Mouse (Mus musculus) midbrain, embryonic 11.5 days (tissue): ENCODE results near the gene Mup6. TPM values are rescaled to one million over a fixed set of nuclear protein-coding genes. Genes with fewer than 3 reads are reported as not detected.

Source experiments
- ATAC-seq: fragments of 200-750 bp; cut with Nextera tagmentation; 2 replicates; pipeline ENCODE4 v1.8.0; 2017; ENCODE audit warnings: moderate TSS enrichment, moderate library complexity; ENCODE audit not compliant: low FRiP score
- DNase-seq: peaks from one replicate; pipeline ENCODE4 v3.0.0; 2015; ENCODE audit warnings: low spot score; ENCODE audit errors: missing footprints
- H3K27ac ChIP-seq: fragments of 300-500 bp; sonication (generic); 2 replicates; pipeline ENCODE4 v1.5.1; 2014; ENCODE audit warnings: low read depth, low read length
- H3K27me3 ChIP-seq: fragments of 300-500 bp; sonication (generic); 2 replicates; pipeline ENCODE4 v1.6.1; 2014; ENCODE audit warnings: mild to moderate bottlenecking, low read length, moderate library complexity, mixed read lengths; ENCODE audit not compliant: control insufficient read depth, insufficient read depth
- H3K36me3 ChIP-seq: fragments of 300-500 bp; sonication (generic); 2 replicates; pipeline ENCODE4 v1.6.1; 2014; ENCODE audit warnings: mild to moderate bottlenecking, low read length, moderate library complexity, mixed read lengths; ENCODE audit not compliant: control insufficient read depth, insufficient read depth
- H3K4me1 ChIP-seq: fragments of 300-500 bp; sonication (generic); 2 replicates; pipeline ENCODE4 v1.6.1; 2014; ENCODE audit warnings: low read length; ENCODE audit not compliant: control insufficient read depth, insufficient read depth
- H3K4me2 ChIP-seq: fragments of 300-500 bp; sonication (generic); 2 replicates; pipeline ENCODE4 v1.6.1; 2014; ENCODE audit warnings: mild to moderate bottlenecking, moderate library complexity
- H3K4me3 ChIP-seq: fragments of 300-500 bp; sonication (generic); 2 replicates; pipeline ENCODE4 v1.5.1; 2014; ENCODE audit warnings: low read depth, low read length
- H3K9ac ChIP-seq: fragments of 300-500 bp; sonication (generic); 2 replicates; pipeline ENCODE4 v1.6.1; 2014; ENCODE audit warnings: low read length
- H3K9me3 ChIP-seq: fragments of 300-500 bp; sonication (generic); 2 replicates; pipeline ENCODE4 v1.6.1; 2016; ENCODE audit warnings: low read length; ENCODE audit not compliant: control insufficient read depth
- WGBS: fragments of 180-500 bp; shearing (Covaris S2); extraction: QIAGEN DNeasy Blood & Tissue Kit; methylation state at CpG from one replicate; pipeline ENCODE4 v1.1.7; 2014; 5-methylcytosine and 5-hydroxymethylcytosine counted together
- polyA plus RNA-seq: library from polyadenylated mRNA; unstranded; fragments of >200 nt; fragmentation: Nextera tagmentation; extraction: Ambion mirVana; gene quantifications from 2 replicates; pipeline ENCODE4 v1.2.1, GENCODE M21; 2014

Gene Mup6
- not detected in 2 replicates for polyA plus RNA-seq

- no peak within 1 kb of the TSS for H3K4me3 ChIP-seq
- H3K4me1 ChIP-seq, result no peaks in the 10 kb centered on the region
- H3K9ac ChIP-seq, result no peak within 1 kb of the TSS
- no peak within 1 kb of the TSS for H3K4me2 ChIP-seq
- no peak within 1 kb of the TSS for H3K27ac ChIP-seq
- H3K36me3 ChIP-seq, result no peaks in the 10 kb centered on the region
- ATAC-seq, result 0 out of 2 replicates have a peak, but pooled peaks have one; percentile 44
- H3K9me3 ChIP-seq, result no peaks in the 10 kb centered on the region
- 27% methylated on average over 3 of the region's 3 CpGs for WGBS
- peak; percentile 83 for DNase-seq
- H3K27me3 ChIP-seq, result no peaks in the 10 kb centered on the region
Observed at GRCm38 (mm10) chr4:59963405-59964344, at the start of gene Mup6. TSS of gene Mup6 (plus strand) at chr4:59964294.

- peak within 1 kb of the TSS; percentile 11; the same call in 1 of the 2 replicates for H3K4me2 ChIP-seq
- H3K4me1 ChIP-seq, result no peaks in the 10 kb centered on the region
- H3K9me3 ChIP-seq, result no peaks in the 10 kb centered on the region
- H3K27me3 ChIP-seq, result peaks cover 3% of the 10 kb centered on the region
- DNase-seq (no peak), ATAC-seq (peak; percentile 30; the same call in 1 of the 2 replicates)
- H3K9ac ChIP-seq, result no peak within 1 kb of the TSS
- H3K4me3 ChIP-seq, result no peak within 1 kb of the TSS
- no peak within 1 kb of the TSS for H3K27ac ChIP-seq
- 17% methylated on average over 22 of the region's 22 CpGs for WGBS
- H3K36me3 ChIP-seq, result no peaks in the 10 kb centered on the region
Observed at GRCm38 (mm10) chr4:59914608-59915403, 49.3 kb upstream of the Mup6 start, which contains the start of gene Slc46a2. TSS of gene Slc46a2 (minus strand) at chr4:59915056.

DNA sequence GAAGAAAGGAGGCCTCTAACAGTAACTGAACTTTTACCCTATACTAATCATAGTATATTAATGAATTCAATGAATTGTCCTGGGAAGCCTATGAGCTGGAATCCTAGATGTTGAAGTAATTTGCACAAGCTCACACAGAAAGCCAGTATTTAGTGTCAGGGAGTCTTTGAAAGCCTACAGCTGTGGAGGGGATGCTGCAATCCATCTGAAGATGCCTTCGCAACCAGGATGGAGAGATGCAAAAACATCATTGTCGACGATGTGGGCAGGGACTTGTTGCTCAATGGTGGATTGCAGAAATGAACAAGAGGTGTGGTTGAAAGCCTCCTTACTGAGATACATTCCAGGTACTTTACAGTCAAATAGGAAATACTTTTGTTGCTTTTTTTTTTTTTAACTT is 46.1 kb upstream of the Mup6 start:
- H3K4me3 ChIP-seq, result no peak overlapping the region
- peaks cover 3% of the 10 kb centered on the region for H3K27me3 ChIP-seq
- no peak overlapping the region for H3K9ac ChIP-seq
- no peak for ATAC-seq
- H3K36me3 ChIP-seq, result no peaks in the 10 kb centered on the region
- no peak for DNase-seq
- WGBS, result 94% methylated on average over 3 of the region's 3 CpGs
- no peaks in the 10 kb centered on the region for H3K9me3 ChIP-seq
- H3K4me1 ChIP-seq, result no peaks in the 10 kb centered on the region
- H3K4me2 ChIP-seq, result no peak overlapping the region
- no peak overlapping the region for H3K27ac ChIP-seq

GRCm38 (mm10) chr4:59925082-59925481 is 39.0 kb upstream of the Mup6 start:
- H3K9me3 ChIP-seq, result no peaks in the 10 kb centered on the region
- no peak overlapping the region for H3K9ac ChIP-seq
- 78% methylated on average over 9 of the region's 9 CpGs for WGBS
- H3K27ac ChIP-seq, result no peak overlapping the region
- DNase-seq (no peak), ATAC-seq (no peak)
- no peaks in the 10 kb centered on the region for H3K36me3 ChIP-seq
- H3K27me3 ChIP-seq, result no peaks in the 10 kb centered on the region
- no peak overlapping the region for H3K4me2 ChIP-seq
- no peaks in the 10 kb centered on the region for H3K4me1 ChIP-seq
- no peak overlapping the region for H3K4me3 ChIP-seq

GRCm38 (mm10) chr4:59927666-59928065 is 36.4 kb upstream of the Mup6 start:
- H3K27me3 ChIP-seq, result no peaks in the 10 kb centered on the region
- no peak overlapping the region for H3K4me2 ChIP-seq
- WGBS, result 93% methylated on average over 3 of the region's 3 CpGs
- no peaks in the 10 kb centered on the region for H3K4me1 ChIP-seq
- no peaks in the 10 kb centered on the region for H3K36me3 ChIP-seq
- no peaks in the 10 kb centered on the region for H3K9me3 ChIP-seq
- H3K27ac ChIP-seq, result no peak overlapping the region
- H3K4me3 ChIP-seq, result no peak overlapping the region
- no peak overlapping the region for H3K9ac ChIP-seq
- ATAC-seq (0 out of 2 replicates have a peak, but pooled peaks have one; percentile 16), DNase-seq (no peak)

GRCm38 (mm10) chr4:59928347-59928746 is 35.7 kb upstream of the Mup6 start:
- Histone ChIP-seq H3K9me3 (no peaks in the 10 kb centered on the region), H3K27me3 (no peaks in the 10 kb centered on the region), H3K4me1 (no peaks in the 10 kb centered on the region), H3K4me2 (no peak overlapping the region), H3K36me3 (no peaks in the 10 kb centered on the region), H3K4me3 (no peak overlapping the region), H3K27ac (no peak overlapping the region), H3K9ac (no peak overlapping the region)
- ATAC-seq (peak; percentile 43; the same call in 1 of the 2 replicates), DNase-seq (peak; percentile 85)
- 28% methylated on average over 6 of the region's 6 CpGs for WGBS

GRCm38 (mm10) chr4:59932505-59933281 is 31.4 kb upstream of the Mup6 start:
- ATAC-seq, result peak; percentile 85
- peak; percentile 87 for DNase-seq
- H3K9me3 ChIP-seq, result no peaks in the 10 kb centered on the region
- H3K9ac ChIP-seq, result no peak overlapping the region
- no peaks in the 10 kb centered on the region for H3K36me3 ChIP-seq
- 59% methylated on average over 6 of the region's 6 CpGs for WGBS
- H3K4me3 ChIP-seq, result no peak overlapping the region
- no peak overlapping the region for H3K27ac ChIP-seq
- H3K27me3 ChIP-seq, result no peaks in the 10 kb centered on the region
- H3K4me2 ChIP-seq, result no peak overlapping the region
- no peaks in the 10 kb centered on the region for H3K4me1 ChIP-seq

- ATAC-seq (no peak), DNase-seq (no peak)
- H3K36me3 ChIP-seq, result no peaks in the 10 kb centered on the region
- no peak overlapping the region for H3K4me2 ChIP-seq
- 77% methylated on average over 2 of the region's 2 CpGs for WGBS
- H3K9ac ChIP-seq, result no peak overlapping the region
- no peaks in the 10 kb centered on the region for H3K4me1 ChIP-seq
- no peaks in the 10 kb centered on the region for H3K9me3 ChIP-seq
- H3K4me3 ChIP-seq, result no peak overlapping the region
- no peak overlapping the region for H3K27ac ChIP-seq
- H3K27me3 ChIP-seq, result no peaks in the 10 kb centered on the region
Observed at GRCm38 (mm10) chr4:59937543-59937942, 26.6 kb upstream of the Mup6 start.
